Mouse (Mus musculus): ENCODE results near the gene Akirin2. TPM values are rescaled to one million over a fixed set of nuclear protein-coding genes. Genes with fewer than 3 reads are reported as not detected.

Akirin2 gene
- polyA plus RNA-seq, 1 experiment from 2014 or later = 67.2 TPM

DNA sequence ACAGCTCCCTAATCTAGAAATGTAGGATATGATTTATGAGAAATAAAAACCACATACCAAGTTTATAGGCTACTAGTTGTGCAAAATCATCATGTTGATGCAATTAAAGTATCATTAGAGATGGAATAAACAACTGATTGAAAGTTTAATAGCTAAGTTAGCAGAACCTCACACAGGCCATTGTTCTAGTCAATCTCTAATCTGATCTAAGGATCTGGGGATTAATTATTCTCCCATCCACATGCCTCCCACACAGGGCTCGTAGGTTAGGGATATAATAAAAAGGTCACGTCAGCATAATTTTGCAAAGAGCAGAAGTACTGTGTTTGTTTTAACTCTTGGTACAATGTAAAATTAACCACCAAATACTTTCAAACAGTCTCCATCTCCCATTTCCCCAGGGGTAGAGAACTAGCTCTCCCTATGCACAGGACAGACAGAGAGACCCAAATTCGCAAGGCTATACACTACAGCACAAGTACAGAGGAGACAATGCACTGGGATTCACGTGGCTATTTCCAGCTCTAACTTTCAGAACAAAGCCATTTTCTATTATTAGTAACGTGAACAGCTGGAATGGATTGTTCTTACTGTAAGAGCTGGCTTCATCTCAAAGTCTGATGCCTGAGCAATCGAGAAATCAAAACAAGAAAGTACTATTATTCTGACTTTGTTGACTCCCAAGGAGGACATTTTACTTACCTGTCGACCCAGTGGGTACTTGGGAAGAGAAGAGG, 34.3 kb downstream of the Akirin2 start:
- no peak for DNase-seq (ENCODE audit: low spot score)

- DNase-seq (ENCODE audit: low spot score) = no peak
Measured at GRCm38 (mm10) chr4:34603123-34603522, 52.4 kb downstream of the Akirin2 start.

DNA sequence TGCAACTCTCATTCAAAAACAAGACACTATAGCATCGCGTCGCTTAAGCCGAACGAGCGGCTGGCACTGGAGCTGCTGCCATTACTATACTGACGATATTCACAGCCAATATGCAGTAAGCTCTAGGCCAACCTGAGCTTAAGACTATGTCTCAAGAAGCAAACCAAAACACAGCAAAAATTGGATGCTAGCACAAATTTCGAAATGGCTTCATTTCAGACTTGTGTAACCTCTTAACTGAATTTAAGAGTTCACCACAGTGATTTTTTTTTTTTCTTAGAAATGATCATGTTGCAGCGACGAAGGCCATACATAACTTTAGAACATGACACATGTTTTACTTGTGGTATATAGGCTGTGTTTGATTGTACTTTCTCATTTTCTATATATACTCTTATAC, 55.9 kb downstream of the Akirin2 start:
- DNase-seq (ENCODE audit: low spot score) = no peak

DNA sequence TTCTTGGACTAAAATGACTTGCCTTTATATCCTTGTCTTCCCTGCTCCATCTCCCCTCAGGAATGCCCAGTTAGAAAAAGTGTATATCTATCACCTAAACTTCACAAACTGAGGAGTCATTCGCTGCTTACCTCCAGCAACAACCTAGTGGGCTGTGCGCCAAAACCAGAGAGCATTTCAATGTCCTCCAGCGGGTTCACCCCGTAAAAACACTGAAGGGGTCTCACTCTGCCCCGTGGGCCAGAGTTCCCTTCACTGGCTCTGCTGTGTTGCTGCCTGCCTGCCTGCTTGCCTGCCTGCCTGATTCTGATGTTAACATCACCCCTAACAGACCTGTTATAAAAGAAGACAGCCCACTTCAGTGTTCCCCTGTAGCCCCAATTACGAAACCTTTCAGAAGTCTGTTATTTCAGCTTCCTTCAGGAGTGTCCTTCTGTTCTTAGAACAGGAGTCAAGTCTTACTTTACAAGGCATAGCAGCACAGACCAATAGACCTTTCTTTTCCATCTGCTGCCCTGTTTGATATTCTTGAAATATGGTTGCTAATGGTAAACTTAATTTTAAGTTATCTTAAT, 62.9 kb downstream of the Akirin2 start:
- no peak for DNase-seq (ENCODE audit: low spot score)

DNA sequence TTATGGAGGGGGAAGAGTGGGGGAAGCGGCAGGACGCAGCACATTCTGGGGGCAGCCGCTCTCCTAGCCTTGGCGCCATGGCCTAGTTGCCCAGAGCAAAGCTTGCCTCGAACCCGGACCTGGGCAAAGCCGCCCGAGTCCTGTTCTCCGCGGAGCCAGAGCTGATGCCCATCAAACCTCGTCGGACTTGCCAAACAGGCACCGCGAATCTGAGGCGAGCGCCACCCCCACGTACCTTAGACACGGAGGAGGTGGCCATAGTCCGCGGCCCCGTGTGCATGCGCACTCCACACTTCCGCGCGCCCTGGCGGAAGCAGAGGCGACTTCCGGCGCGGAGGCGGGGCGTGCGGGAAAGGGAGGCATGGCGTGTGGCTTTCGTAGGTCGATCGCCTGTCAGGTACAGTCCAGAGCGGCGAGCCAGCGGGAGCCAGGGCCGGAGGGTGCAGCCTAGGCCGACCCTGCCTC, 63.9 kb downstream of the Akirin2 start, which contains the start of the genes Orc3 and Rars2:
TSS of gene Orc3 (minus strand) at position 315 of the 465 bp plus-strand sequence.
TSS of gene Rars2 (plus strand) at position 328 of the 465 bp plus-strand sequence.
- DNase-seq (ENCODE audit: low spot score) = peak; percentile 92

DNA sequence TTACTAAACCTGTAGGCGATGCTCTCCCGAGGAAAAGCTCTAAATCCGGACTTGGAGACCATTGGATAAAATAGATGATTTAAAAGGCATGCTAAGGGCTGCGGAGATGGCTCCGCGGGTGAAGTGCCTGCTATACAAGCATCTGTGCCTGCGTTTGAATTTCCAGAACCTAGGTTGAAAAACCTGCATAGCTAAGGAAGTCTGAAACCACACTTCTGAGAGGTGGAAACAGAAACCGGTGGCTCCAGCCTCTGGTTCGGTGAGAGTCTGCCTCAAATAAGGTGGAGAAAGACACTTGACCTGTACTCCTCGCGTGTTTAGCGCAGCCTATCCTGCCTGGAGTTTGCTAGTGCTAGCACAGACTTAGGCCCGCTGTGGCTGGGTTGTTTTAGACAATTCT, 64.6 kb downstream of the Akirin2 start:
- peak; percentile 17 for DNase-seq (ENCODE audit: low spot score)

DNA sequence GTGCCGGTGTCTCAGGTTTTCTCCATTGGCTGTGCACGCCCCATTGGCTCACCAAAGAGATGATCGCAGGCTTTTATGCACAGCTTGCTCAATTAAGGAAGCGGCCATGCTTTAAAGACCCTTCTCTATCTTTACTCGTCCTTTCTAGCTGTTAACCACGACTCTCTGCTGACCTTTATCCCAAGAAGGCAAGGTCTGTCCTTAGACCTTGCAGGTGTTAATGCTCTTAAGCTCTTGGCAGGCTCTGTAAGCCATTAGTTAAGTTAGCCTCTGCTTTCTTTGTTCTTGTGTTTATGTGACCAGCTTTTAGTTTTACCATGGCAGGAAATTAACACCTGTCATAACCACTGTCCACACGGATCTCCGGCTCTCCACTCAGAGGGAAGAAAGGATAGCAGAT, 65.4 kb downstream of the Akirin2 start:
- DNase-seq (ENCODE audit: low spot score) = no peak

Other genes with a start within 250 kb of the Akirin2 start
- gene Orc3, start 64.0 kb downstream of the Akirin2 start, polyA plus RNA-seq (2015; fragmentation: Nextera tagmentation; extraction: Ambion mirVana) = 91.6 and 93.2 TPM in 2 replicates
- 51.5 and 52.9 TPM in 2 replicates for gene Rars2, start 64.0 kb downstream of the Akirin2 start, polyA plus RNA-seq (2015; fragmentation: Nextera tagmentation; extraction: Ambion mirVana)
- 15.9 and 26.0 TPM in 2 replicates for gene Slc35a1, start 136.5 kb downstream of the Akirin2 start, polyA plus RNA-seq (2015; fragmentation: Nextera tagmentation; extraction: Ambion mirVana)
- 0.33 and 0.56 TPM in 2 replicates for gene Cfap206, start 179.3 kb downstream of the Akirin2 start, polyA plus RNA-seq (2015; fragmentation: Nextera tagmentation; extraction: Ambion mirVana)
- gene Gm136, start 205.3 kb downstream of the Akirin2 start, polyA plus RNA-seq (2015; fragmentation: Nextera tagmentation; extraction: Ambion mirVana) = not detected in 2 replicates
- 108 TPM in 2 replicates for gene Smim8, start 227.5 kb downstream of the Akirin2 start, polyA plus RNA-seq (2015; fragmentation: Nextera tagmentation; extraction: Ambion mirVana)

All from thymus, postnatal 0 days (tissue).